Mouse (Mus musculus) embryonic facial prominence, embryonic 11.5 days (tissue): ENCODE measurements at regions not wholly inside any gene's neighbourhood (a gene's known extent, or its start where the extent isn't known, plus 50 kb on each side); places are given as distances from the start of the nearest gene placed in this dataset.

ENCODE experiments used
- ATAC-seq: fragments of 200-750 bp; cut with Nextera tagmentation; replicated peaks from 2 replicates; pipeline ENCODE4 v1.8.0; 2017; ENCODE audit warnings: low read depth; ENCODE audit not compliant: insufficient number of reproducible peaks, low FRiP score, low TSS enrichment
- DNase-seq: peaks from one replicate; pipeline ENCODE4 v3.0.0-alpha.2; 2015; ENCODE audit warnings: low spot score
- H3K27ac ChIP-seq: fragments of 300-500 bp; sonication (generic); replicated peaks from 2 replicates; pipeline ENCODE4 v1.5.1; 2014; ENCODE audit warnings: mild to moderate bottlenecking, low read depth, low read length, control low read depth
- H3K27me3 ChIP-seq: fragments of 300-500 bp; sonication (generic); 2 replicates; pipeline ENCODE4 v1.6.1; 2014; ENCODE audit warnings: mild to moderate bottlenecking, low read length, moderate library complexity, mixed read lengths; ENCODE audit not compliant: control insufficient read depth, insufficient read depth
- H3K36me3 ChIP-seq: fragments of 300-500 bp; sonication (generic); replicated peaks from 2 replicates; pipeline ENCODE4 v1.6.1; 2014; ENCODE audit warnings: low read depth, mild to moderate bottlenecking, low read length, moderate library complexity, mixed read lengths; ENCODE audit not compliant: control insufficient read depth, insufficient read depth
- H3K4me1 ChIP-seq: fragments of 300-500 bp; sonication (generic); 2 replicates; pipeline ENCODE4 v1.6.1; 2014; ENCODE audit warnings: low read length, mixed read lengths; ENCODE audit not compliant: control insufficient read depth, insufficient read depth
- H3K4me2 ChIP-seq: fragments of 300-500 bp; sonication (generic); 2 replicates; pipeline ENCODE4 v1.6.1; 2014; ENCODE audit warnings: low read depth, mild to moderate bottlenecking, control low read depth, low read length, moderate library complexity
- H3K4me3 ChIP-seq: fragments of 300-500 bp; sonication (generic); 2 replicates; pipeline ENCODE4 v1.5.1; 2014; ENCODE audit warnings: low read depth, low read length, control low read depth
- H3K9ac ChIP-seq: fragments of 300-500 bp; sonication (generic); replicated peaks from 2 replicates; pipeline ENCODE4 v1.6.1; 2014; ENCODE audit warnings: mild to moderate bottlenecking, control low read depth, low read length
- H3K9me3 ChIP-seq: fragments of 300-500 bp; sonication (generic); replicated peaks from 2 replicates; pipeline ENCODE4 v1.6.1; 2016; ENCODE audit warnings: mild to moderate bottlenecking, low read length, inconsistent platforms, mixed read lengths; ENCODE audit not compliant: control insufficient read depth
- WGBS: fragments of 180-500 bp; shearing (Covaris S2); extraction: QIAGEN DNeasy Blood & Tissue Kit; methylation state at CpG from one replicate; pipeline ENCODE4 v1.1.7; 2014; 5-methylcytosine and 5-hydroxymethylcytosine counted together

- no peaks in the 10 kb centered on the region for H3K27me3 ChIP-seq
- no peak; the same call in 1 of the 2 replicates for ATAC-seq
Observed at GRCm38 (mm10) chr4:131014301-131015081, 70.3 kb downstream of the Matn1 start.

GRCm38 (mm10) chr4:131015156-131015555 is 71.0 kb downstream of the Matn1 start:
- WGBS = 42% methylated on average over 2 of the region's 2 CpGs
- ATAC-seq (no peak), DNase-seq (peak; percentile 27)
- Histone ChIP-seq H3K9ac (no peak overlapping the region), H3K4me1 (no peaks in the 10 kb centered on the region), H3K9me3 (no peaks in the 10 kb centered on the region), H3K27me3 (no peaks in the 10 kb centered on the region), H3K4me2 (no peak overlapping the region), H3K27ac (no peak overlapping the region), H3K4me3 (no peak overlapping the region), H3K36me3 (no peaks in the 10 kb centered on the region)

More at GRCm38 (mm10) chr4:131014301-131015081, 70.3 kb downstream of the Matn1 start:
- 41% methylated on average over 15 of the region's 15 CpGs for WGBS
- H3K4me3 ChIP-seq = no peak overlapping the region
- no peak overlapping the region for H3K4me2 ChIP-seq
- no peak overlapping the region for H3K27ac ChIP-seq
- H3K4me1 ChIP-seq = no peaks in the 10 kb centered on the region
- H3K36me3 ChIP-seq = no peaks in the 10 kb centered on the region
- no peak overlapping the region for H3K9ac ChIP-seq
- no peaks in the 10 kb centered on the region for H3K9me3 ChIP-seq
- peak; percentile 42 for DNase-seq

- no peaks in the 10 kb centered on the region for H3K4me1 ChIP-seq
- DNase-seq = peak; percentile 51
- ATAC-seq = no peak
Observed at GRCm38 (mm10) chr4:131023601-131024000, 79.4 kb downstream of the Matn1 start.

GRCm38 (mm10) chr4:131036292-131036691 is 92.1 kb downstream of the Matn1 start:
- no peaks in the 10 kb centered on the region for H3K9me3 ChIP-seq
- no peak overlapping the region for H3K4me3 ChIP-seq
- DNase-seq = no peak
- no peak overlapping the region for H3K4me2 ChIP-seq
- no peak overlapping the region for H3K9ac ChIP-seq
- no peaks in the 10 kb centered on the region for H3K36me3 ChIP-seq
- H3K27ac ChIP-seq = no peak overlapping the region
- no peaks in the 10 kb centered on the region for H3K27me3 ChIP-seq
- 93% methylated on average over 11 of the region's 11 CpGs for WGBS
- no peak for ATAC-seq
- no peaks in the 10 kb centered on the region for H3K4me1 ChIP-seq

More at GRCm38 (mm10) chr4:131023601-131024000, 79.4 kb downstream of the Matn1 start:
- no peak overlapping the region for H3K9ac ChIP-seq
- H3K27ac ChIP-seq = no peak overlapping the region
- no peak overlapping the region for H3K4me2 ChIP-seq
- WGBS = 49% methylated on average over 6 of the region's 6 CpGs
- H3K9me3 ChIP-seq = no peaks in the 10 kb centered on the region
- no peaks in the 10 kb centered on the region for H3K27me3 ChIP-seq
- no peaks in the 10 kb centered on the region for H3K36me3 ChIP-seq
- H3K4me3 ChIP-seq = no peak overlapping the region

- Histone ChIP-seq H3K9me3 (no peaks in the 10 kb centered on the region), H3K36me3 (no peaks in the 10 kb centered on the region), H3K4me3 (no peak overlapping the region), H3K4me1 (no peaks in the 10 kb centered on the region), H3K4me2 (no peak overlapping the region), H3K9ac (no peak overlapping the region), H3K27ac (no peak overlapping the region), H3K27me3 (no peaks in the 10 kb centered on the region)
- 18% methylated on average over 6 of the region's 6 CpGs for WGBS
- DNase-seq = no peak
- no peak for ATAC-seq
Observed at GRCm38 (mm10) chr4:131037179-131037578, 93.0 kb downstream of the Matn1 start.

GRCm38 (mm10) chr4:131039686-131040085 is 95.5 kb downstream of the Matn1 start:
- Histone ChIP-seq H3K9ac (no peak overlapping the region), H3K9me3 (no peaks in the 10 kb centered on the region), H3K4me2 (no peak overlapping the region), H3K4me1 (no peaks in the 10 kb centered on the region), H3K4me3 (no peak overlapping the region), H3K36me3 (no peaks in the 10 kb centered on the region), H3K27me3 (no peaks in the 10 kb centered on the region), H3K27ac (no peak overlapping the region)
- 73% methylated on average over 3 of the region's 3 CpGs for WGBS
- ATAC-seq (no peak), DNase-seq (no peak)

GRCm38 (mm10) chr4:131041210-131041609 is 97.0 kb downstream of the Matn1 start:
- no peaks in the 10 kb centered on the region for H3K9me3 ChIP-seq
- no peak overlapping the region for H3K4me3 ChIP-seq
- WGBS = 66% methylated on average over 2 of the region's 2 CpGs
- no peak overlapping the region for H3K4me2 ChIP-seq
- no peaks in the 10 kb centered on the region for H3K27me3 ChIP-seq
- H3K36me3 ChIP-seq = no peaks in the 10 kb centered on the region
- no peak overlapping the region for H3K27ac ChIP-seq
- no peak overlapping the region for H3K9ac ChIP-seq
- ATAC-seq (no peak), DNase-seq (no peak)
- H3K4me1 ChIP-seq = no peaks in the 10 kb centered on the region

- no peak overlapping the region for H3K4me2 ChIP-seq
- no peaks in the 10 kb centered on the region for H3K36me3 ChIP-seq
- H3K27me3 ChIP-seq = no peaks in the 10 kb centered on the region
- ATAC-seq (no peak), DNase-seq (no peak)
- H3K9ac ChIP-seq = no peak overlapping the region
- no peaks in the 10 kb centered on the region for H3K9me3 ChIP-seq
- 51% methylated on average over 8 of the region's 8 CpGs for WGBS
- H3K4me3 ChIP-seq = no peak overlapping the region
- no peak overlapping the region for H3K27ac ChIP-seq
- no peaks in the 10 kb centered on the region for H3K4me1 ChIP-seq
Observed at GRCm38 (mm10) chr4:131046101-131046500, 101.9 kb downstream of the Matn1 start.
